Mouse (Mus musculus) myocyte (in vitro differentiated cells): Measurements from ENCODE around the gene Atp8a1. TPM values are rescaled to one million over a fixed set of nuclear protein-coding genes. Genes with fewer than 3 reads are reported as not detected.

Source experiments
- H3K27me3 ChIP-seq: one replicate; pipeline ENCODE4 v1.6.1; 2011; ENCODE audit not compliant: control insufficient read depth, insufficient read depth, insufficient read length
- H3K36me3 ChIP-seq: one replicate; pipeline ENCODE4 v1.6.1; 2011; ENCODE audit not compliant: control insufficient read depth, insufficient read depth
- H3K4me2 ChIP-seq: one replicate; pipeline ENCODE4 v1.6.1; 2011; ENCODE audit warnings: low read depth, control low read depth
- H3K4me3 ChIP-seq: one replicate; pipeline ENCODE4 v1.5.1; 2011; ENCODE audit warnings: mild to moderate bottlenecking, control low read depth, moderate library complexity
- H3K79me2 ChIP-seq: one replicate; pipeline ENCODE4 v1.6.1; 2011; ENCODE audit not compliant: control insufficient read depth, insufficient read depth
- H3ac ChIP-seq: one replicate; pipeline ENCODE4 v1.6.1; 2011; ENCODE audit not compliant: control insufficient read depth, insufficient read length
- CEBPB ChIP-seq: IDR thresholded peaks from 2 replicates; pipeline ENCODE4 v1.6.1; 2011; ENCODE audit warnings: mild to moderate bottlenecking, moderate library complexity; ENCODE audit not compliant: poor library complexity, insufficient read depth, severe bottlenecking
- E2F4 ChIP-seq: IDR thresholded peaks from one replicate; pipeline ENCODE4 v1.6.1; 2011; ENCODE audit warnings: mild to moderate bottlenecking, control low read depth, moderate library complexity; ENCODE audit not compliant: insufficient read depth
- MAX ChIP-seq: IDR thresholded peaks from one replicate; pipeline ENCODE4 v1.6.1; 2011; ENCODE audit warnings: low read depth, mild to moderate bottlenecking, control low read depth
- MYOD1 ChIP-seq, 3 experiments: IDR thresholded peaks; one replicate each; pipeline ENCODE4 v1.6.1; 2011; ENCODE audit warnings: control low read depth in 2 of 3, low read depth in 2 of 3, mild to moderate bottlenecking in 2 of 3, moderate library complexity in 1 of 3; ENCODE audit not compliant: insufficient read length in 2 of 3, control insufficient read depth in 1 of 3
- MYOG ChIP-seq, 3 experiments: IDR thresholded peaks; one replicate each; pipeline ENCODE4 v1.6.1; 2011; ENCODE audit warnings: control low read depth in 2 of 3, low read depth in 2 of 3, mild to moderate bottlenecking in 2 of 3; ENCODE audit not compliant: insufficient read length in 2 of 3, control insufficient read depth in 1 of 3, insufficient read depth in 1 of 3
- POLR2A ChIP-seq: IDR thresholded peaks from one replicate; pipeline ENCODE4 v1.6.1; 2011; ENCODE audit warnings: low read depth, mild to moderate bottlenecking, control low read depth, moderate library complexity; ENCODE audit not compliant: insufficient read length
- POLR2AphosphoS2 ChIP-seq: IDR thresholded peaks from one replicate; pipeline ENCODE4 v1.6.1; 2011; ENCODE audit warnings: low read depth, control low read depth; ENCODE audit not compliant: insufficient read length
- REST ChIP-seq: IDR thresholded peaks from one replicate; pipeline ENCODE4 v1.6.1; 2011; ENCODE audit warnings: mild to moderate bottlenecking, control low read depth, moderate library complexity; ENCODE audit not compliant: insufficient read depth, insufficient read length
- SRF ChIP-seq: IDR thresholded peaks from one replicate; pipeline ENCODE4 v1.6.1; 2011; ENCODE audit warnings: low read depth; ENCODE audit not compliant: control insufficient read depth, insufficient read length
- TCF12 ChIP-seq: IDR thresholded peaks from one replicate; pipeline ENCODE4 v1.6.1; 2011; ENCODE audit warnings: mild to moderate bottlenecking, control low read depth; ENCODE audit not compliant: poor library complexity, insufficient read depth, severe bottlenecking
- TCF3 ChIP-seq: IDR thresholded peaks from one replicate; pipeline ENCODE4 v1.6.1; 2011; ENCODE audit warnings: low read depth, control low read depth; ENCODE audit not compliant: insufficient read length
- USF1 ChIP-seq: IDR thresholded peaks from one replicate; pipeline ENCODE4 v1.6.1; 2011; ENCODE audit warnings: low read depth, mild to moderate bottlenecking, control low read depth, moderate library complexity
- polyA plus RNA-seq: library from polyadenylated mRNA; unstranded; fragments of >200 nt; fragmentation: generic; extraction: Trizol; gene quantifications from one replicate; pipeline ENCODE4 v1.2.1, GENCODE M21; 2012; ENCODE audit warnings: missing spikeins

Gene Atp8a1
- polyA plus RNA-seq, 1 experiment, result 0.02 TPM

GRCm38 (mm10) chr5:67654572-67654971 is 192.7 kb downstream of the Atp8a1 start:
- Histone ChIP-seq H3K27me3 (no peaks in the 10 kb centered on the region), H3K4me2 (no peak overlapping the region), H3K79me2 (no peaks in the 10 kb centered on the region), H3K36me3 (no peaks in the 10 kb centered on the region), H3K4me3 (no peak overlapping the region), H3ac (no peak overlapping the region)
- TF ChIP-seq CEBPB (no peak), MYOG (IDR thresholded peaks at IDR 0.05; ENCODE audit: control insufficient read depth in 1 of 3, insufficient read depth in 1 of 3, insufficient read length in 2 of 3, low read depth in 2 of 3) (no peak), TCF3 (no peak), MAX (no peak), POLR2A (no peak), REST (no peak), E2F4 (no peak), USF1 (no peak), TCF12 (no peak), POLR2AphosphoS2 (no peak), SRF (no peak), MYOD1 (IDR thresholded peaks at IDR 0.05; ENCODE audit: control insufficient read depth in 1 of 3, insufficient read length in 2 of 3, low read depth in 2 of 3) (no peak)

DNA sequence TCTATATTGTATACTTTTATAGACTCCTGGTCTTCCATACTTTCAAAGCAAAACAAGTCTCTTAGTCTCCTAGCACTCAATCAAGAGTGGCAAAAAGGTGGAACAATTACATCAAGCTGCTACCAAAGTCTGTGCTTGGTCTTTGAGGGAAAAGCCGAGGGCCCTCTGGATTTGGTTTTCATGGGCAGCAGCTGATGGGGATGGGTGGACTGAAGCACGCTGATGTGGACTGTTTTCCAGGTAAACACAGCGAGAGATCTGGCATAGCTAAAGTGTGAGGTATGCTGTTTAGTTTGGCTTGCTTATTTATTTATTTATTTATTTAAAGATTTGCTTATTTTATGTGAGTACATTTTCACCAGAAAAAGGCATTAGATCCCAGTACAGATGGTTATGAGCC is 193.7 kb downstream of the Atp8a1 start:
- H3K4me2 ChIP-seq, result no peak overlapping the region
- no peaks in the 10 kb centered on the region for H3K79me2 ChIP-seq
- H3K27me3 ChIP-seq, result no peaks in the 10 kb centered on the region
- H3ac ChIP-seq, result no peak overlapping the region
- TF ChIP-seq TCF3, result no peak
- TF ChIP-seq TCF12, result no peak
- TF ChIP-seq E2F4, result no peak
- TF ChIP-seq POLR2AphosphoS2, result no peak
- TF ChIP-seq MYOG (IDR thresholded peaks at IDR 0.05; ENCODE audit: control insufficient read depth in 1 of 3, insufficient read depth in 1 of 3, insufficient read length in 2 of 3, low read depth in 2 of 3), result no peak
- no peak for TF ChIP-seq MYOD1 (IDR thresholded peaks at IDR 0.05; ENCODE audit: control insufficient read depth in 1 of 3, insufficient read length in 2 of 3, low read depth in 2 of 3)
- TF ChIP-seq MAX, result no peak
- TF ChIP-seq SRF, result no peak
- TF ChIP-seq REST, result no peak
- no peak for TF ChIP-seq USF1
- TF ChIP-seq CEBPB, result no peak
- TF ChIP-seq POLR2A, result no peak
- no peaks in the 10 kb centered on the region for H3K36me3 ChIP-seq
- no peak overlapping the region for H3K4me3 ChIP-seq

DNA sequence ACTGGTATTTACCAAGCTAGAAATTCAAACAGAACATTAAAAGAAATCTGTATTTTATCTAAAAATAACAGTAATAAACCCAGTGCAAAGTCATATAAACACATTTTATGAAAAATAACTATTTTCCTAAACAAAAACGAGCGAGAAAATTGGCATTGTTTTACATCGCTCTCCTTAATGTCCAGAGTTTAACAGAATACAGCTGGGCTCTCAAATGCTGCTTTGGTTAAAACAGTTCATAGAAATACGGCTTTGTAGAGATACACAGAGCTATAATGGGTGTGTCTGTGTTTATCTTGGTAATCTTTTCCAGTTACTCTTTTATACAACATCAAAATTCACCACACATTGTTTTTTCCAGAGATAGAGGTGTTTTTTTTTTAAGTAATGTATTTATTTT is 194.8 kb downstream of the Atp8a1 start:
- TF ChIP-seq MAX, result no peak
- no peak for TF ChIP-seq POLR2A
- TF ChIP-seq USF1, result no peak
- TF ChIP-seq REST, result no peak
- no peak for TF ChIP-seq E2F4
- TF ChIP-seq CEBPB, result no peak
- no peak for TF ChIP-seq SRF
- no peak for TF ChIP-seq POLR2AphosphoS2
- TF ChIP-seq TCF3, result no peak
- TF ChIP-seq TCF12, result no peak
- H3K4me2 ChIP-seq, result no peak overlapping the region
- H3K36me3 ChIP-seq, result no peaks in the 10 kb centered on the region

GRCm38 (mm10) chr5:67650021-67650420 is 197.2 kb downstream of the Atp8a1 start:
- no peaks in the 10 kb centered on the region for H3K27me3 ChIP-seq
- H3K4me3 ChIP-seq, result no peak overlapping the region
- H3K36me3 ChIP-seq, result no peaks in the 10 kb centered on the region
- no peak overlapping the region for H3ac ChIP-seq
- H3K79me2 ChIP-seq, result no peaks in the 10 kb centered on the region
- no peak overlapping the region for H3K4me2 ChIP-seq
- no peak for TF ChIP-seq TCF3
- TF ChIP-seq POLR2AphosphoS2, result no peak
- TF ChIP-seq MYOD1 (IDR thresholded peaks at IDR 0.05; ENCODE audit: control insufficient read depth in 1 of 3, insufficient read length in 2 of 3, low read depth in 2 of 3), result no peak
- no peak for TF ChIP-seq CEBPB
- no peak for TF ChIP-seq E2F4
- TF ChIP-seq POLR2A, result no peak
- no peak for TF ChIP-seq TCF12
- TF ChIP-seq USF1, result no peak

More for the DNA sequence above, 194.8 kb downstream of the Atp8a1 start:
- no peaks in the 10 kb centered on the region for H3K27me3 ChIP-seq
- H3K79me2 ChIP-seq, result no peaks in the 10 kb centered on the region
- H3K4me3 ChIP-seq, result no peak overlapping the region
- no peak overlapping the region for H3ac ChIP-seq

DNA sequence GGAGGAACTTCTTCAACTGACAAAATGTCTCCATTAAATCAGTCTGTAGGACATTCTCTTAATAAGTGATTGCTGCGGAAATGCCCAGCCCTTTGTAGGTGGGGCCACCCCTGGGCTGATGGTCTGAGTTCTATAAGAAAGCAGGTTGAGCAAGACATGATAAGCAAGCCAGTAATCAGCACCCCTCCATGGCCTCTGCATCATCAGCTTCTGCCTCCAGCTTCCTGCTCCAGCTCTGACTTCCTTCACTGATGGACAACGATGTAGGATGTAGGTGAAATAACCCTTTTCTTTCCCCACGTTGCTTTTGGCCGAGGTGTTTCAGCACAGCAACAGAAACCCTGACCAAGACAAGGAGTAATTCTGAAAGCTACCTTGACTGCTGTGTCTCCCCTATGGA is 198.1 kb downstream of the Atp8a1 start:
- Histone ChIP-seq H3K36me3 (no peaks in the 10 kb centered on the region), H3K4me3 (no peak overlapping the region), H3K79me2 (no peaks in the 10 kb centered on the region), H3K27me3 (no peaks in the 10 kb centered on the region), H3ac (no peak overlapping the region), H3K4me2 (no peak overlapping the region)
- TF ChIP-seq REST, result no peak
- TF ChIP-seq POLR2AphosphoS2, result no peak
- TF ChIP-seq POLR2A, result no peak
- TF ChIP-seq USF1, result no peak
- TF ChIP-seq E2F4, result no peak
- TF ChIP-seq MAX, result no peak
- no peak for TF ChIP-seq MYOG (IDR thresholded peaks at IDR 0.05; ENCODE audit: control insufficient read depth in 1 of 3, insufficient read depth in 1 of 3, insufficient read length in 2 of 3, low read depth in 2 of 3)
